Mouse (Mus musculus) MEL (cell line): ENCODE results near the gene Bnip1. TPM values are rescaled to one million over a fixed set of nuclear protein-coding genes. Genes with fewer than 3 reads are reported as not detected.

Experiments used
- DNase-seq: peaks from one replicate; pipeline ENCODE4 v3.0.0; 2011; ENCODE audit warnings: low read depth, low spot score
- H3K27ac ChIP-seq: 2 replicates; pipeline ENCODE4 v1.5.1; 2012; ENCODE audit warnings: low read depth, mild to moderate bottlenecking, control low read depth, low read length, moderate library complexity; ENCODE audit not compliant: control insufficient read depth
- H3K27me3 ChIP-seq, 2 experiments: fragments of 150-350 bp in 1 of 2; sonication (generic) in 1 of 2; 2 replicates each; pipeline ENCODE4 v1.6.1; 2012; ENCODE audit warnings: low read length in 2 of 2, mild to moderate bottlenecking in 2 of 2, improper control_type of control experiment in 1 of 2, moderate library complexity in 1 of 2; ENCODE audit not compliant: insufficient read depth in 2 of 2, control insufficient read depth in 1 of 2
- H3K36me3 ChIP-seq, 2 experiments: 2 replicates each; pipeline ENCODE4 v1.6.1; 2012 to 2014; ENCODE audit warnings: low read length in 2 of 2, improper control_type of control experiment in 1 of 2, inconsistent platforms in 1 of 2, mild to moderate bottlenecking in 1 of 2; ENCODE audit not compliant: insufficient read depth in 2 of 2, control insufficient read depth in 1 of 2
- H3K4me1 ChIP-seq, 2 experiments: fragments of 150-350 bp in 1 of 2; sonication (generic) in 1 of 2; 2 replicates each; pipeline ENCODE4 v1.6.1; 2012; ENCODE audit warnings: low read length in 2 of 2, improper control_type of control experiment in 1 of 2, mild to moderate bottlenecking in 1 of 2; ENCODE audit not compliant: insufficient read depth in 2 of 2, control insufficient read depth in 1 of 2
- H3K4me3 ChIP-seq, 2 experiments: fragments of 150-350 bp in 1 of 2; sonication (generic) in 1 of 2; 2 replicates each; pipeline ENCODE4 v1.5.1; 2012; ENCODE audit warnings: low read depth in 2 of 2, low read length in 2 of 2, mild to moderate bottlenecking in 2 of 2, moderate library complexity in 2 of 2, control low read depth in 1 of 2, improper control_type of control experiment in 1 of 2; ENCODE audit not compliant: control insufficient read depth in 1 of 2, insufficient read depth in 1 of 2
- H3K79me2 ChIP-seq: 2 replicates; pipeline ENCODE4 v1.6.1; 2012; ENCODE audit warnings: mild to moderate bottlenecking, low read length, moderate library complexity; ENCODE audit not compliant: control insufficient read depth, poor library complexity, insufficient read depth
- H3K9ac ChIP-seq: 2 replicates; pipeline ENCODE4 v1.6.1; 2012; ENCODE audit warnings: low read depth, mild to moderate bottlenecking, control low read depth, low read length, moderate library complexity; ENCODE audit not compliant: control insufficient read depth, poor library complexity, severe bottlenecking
- H3K9me3 ChIP-seq: fragments of 150-350 bp; sonication (generic); replicated peaks from 2 replicates; pipeline ENCODE4 v1.6.1; 2012; ENCODE audit warnings: mild to moderate bottlenecking, low read length, improper control_type of control experiment, moderate library complexity; ENCODE audit not compliant: insufficient read depth
- BHLHE40 ChIP-seq: IDR thresholded peaks from 2 replicates; pipeline ENCODE4 v1.6.1; 2012; ENCODE audit warnings: low read depth, mild to moderate bottlenecking, inconsistent platforms, low read length, improper control_type of control experiment, borderline replicate concordance
- CHD1 ChIP-seq: IDR thresholded peaks from 2 replicates; pipeline ENCODE4 v1.6.1; 2012; ENCODE audit warnings: low read depth, mild to moderate bottlenecking, inconsistent platforms, low read length, improper control_type of control experiment
- EP300 ChIP-seq, 2 experiments: IDR thresholded peaks; 2 replicates each; pipeline ENCODE4 v1.6.1; 2011; ENCODE audit warnings: improper control_type of control experiment in 2 of 2, low read length in 2 of 2, low read depth in 1 of 2, mild to moderate bottlenecking in 1 of 2
- ETS1 ChIP-seq: IDR thresholded peaks from 2 replicates; pipeline ENCODE4 v1.6.1; 2012; ENCODE audit warnings: low read depth, mild to moderate bottlenecking, inconsistent platforms, low read length, improper control_type of control experiment, moderate library complexity
- GABPA ChIP-seq: IDR thresholded peaks from 2 replicates; pipeline ENCODE4 v1.6.1; 2012; ENCODE audit warnings: low read depth, mild to moderate bottlenecking, inconsistent platforms, low read length, improper control_type of control experiment, moderate library complexity
- GATA1 ChIP-seq: IDR thresholded peaks from 2 replicates; pipeline ENCODE4 v1.6.1; 2011; ENCODE audit warnings: low read depth, low read length, improper control_type of control experiment
- MAX ChIP-seq: IDR thresholded peaks from 2 replicates; pipeline ENCODE4 v1.6.1; 2011; ENCODE audit warnings: low read length, improper control_type of control experiment
- MEF2A ChIP-seq: IDR thresholded peaks from 2 replicates; pipeline ENCODE4 v1.6.1; 2014; ENCODE audit warnings: low read depth, mild to moderate bottlenecking, inconsistent platforms, low read length, improper control_type of control experiment; ENCODE audit not compliant: poor library complexity, insufficient replicate concordance, severe bottlenecking; ENCODE audit errors: extremely low read depth
- MXI1 ChIP-seq: IDR thresholded peaks from 2 replicates; pipeline ENCODE4 v1.6.1; 2011; ENCODE audit warnings: mild to moderate bottlenecking, low read depth, low read length, improper control_type of control experiment
- MYB ChIP-seq: IDR thresholded peaks from 2 replicates; pipeline ENCODE4 v1.6.1; 2011; ENCODE audit warnings: mild to moderate bottlenecking, low read depth, low read length, improper control_type of control experiment
- MYC ChIP-seq: IDR thresholded peaks from 2 replicates; pipeline ENCODE4 v1.6.1; 2011; ENCODE audit warnings: low read depth, mild to moderate bottlenecking, low read length, improper control_type of control experiment, moderate library complexity
- POLR2AphosphoS2 ChIP-seq: IDR thresholded peaks from 2 replicates; pipeline ENCODE4 v1.6.1; 2011; ENCODE audit warnings: low read length, improper control_type of control experiment
- RCOR1 ChIP-seq: IDR thresholded peaks from 2 replicates; pipeline ENCODE4 v1.6.1; 2012; ENCODE audit warnings: low read depth, mild to moderate bottlenecking, inconsistent platforms, low read length, improper control_type of control experiment
- SIN3A ChIP-seq: IDR thresholded peaks from 2 replicates; pipeline ENCODE4 v1.6.1; 2012; ENCODE audit warnings: low read length, improper control_type of control experiment, inconsistent platforms
- TAL1 ChIP-seq: IDR thresholded peaks from 2 replicates; pipeline ENCODE4 v1.6.1; 2012; ENCODE audit warnings: mild to moderate bottlenecking, inconsistent platforms, low read length, moderate library complexity, mixed read lengths
- TCF12 ChIP-seq: IDR thresholded peaks from 2 replicates; pipeline ENCODE4 v1.6.1; 2014; ENCODE audit warnings: low read depth, mild to moderate bottlenecking, inconsistent platforms, low read length, improper control_type of control experiment, moderate library complexity
- UBTF ChIP-seq: IDR thresholded peaks from 2 replicates; pipeline ENCODE4 v1.6.1; 2012; ENCODE audit warnings: low read depth, mild to moderate bottlenecking, inconsistent platforms, low read length, improper control_type of control experiment, moderate library complexity, borderline replicate concordance; ENCODE audit not compliant: insufficient read depth
- USF1 ChIP-seq: IDR thresholded peaks from 2 replicates; pipeline ENCODE4 v1.6.1; 2014; ENCODE audit warnings: low read depth, mild to moderate bottlenecking, inconsistent platforms, low read length, improper control_type of control experiment, moderate library complexity
- USF2 ChIP-seq, 2 experiments: IDR thresholded peaks; 2 replicates each; pipeline ENCODE4 v1.6.1; 2011 to 2012; ENCODE audit warnings: improper control_type of control experiment in 2 of 2, low read length in 2 of 2, borderline replicate concordance in 1 of 2, inconsistent platforms in 1 of 2, low read depth in 1 of 2, mild to moderate bottlenecking in 1 of 2; ENCODE audit not compliant: insufficient read depth in 1 of 2
- ZMIZ1 ChIP-seq: IDR thresholded peaks from 2 replicates; pipeline ENCODE4 v1.6.1; 2012; ENCODE audit warnings: low read depth, mild to moderate bottlenecking, inconsistent platforms, low read length, improper control_type of control experiment, moderate library complexity
- ZNF384 ChIP-seq: IDR thresholded peaks from 2 replicates; pipeline ENCODE4 v1.6.1; 2012; ENCODE audit warnings: low read depth, mild to moderate bottlenecking, inconsistent platforms, low read length, improper control_type of control experiment
- polyA plus RNA-seq, 2 experiments: library from polyadenylated mRNA; stranded (reverse) in 1 of 2; unstranded in 1 of 2; fragments of >175 nt in 1 of 2; fragments of >200 nt in 1 of 2; gene quantifications; 2 replicates each; pipeline versions ENCODE4 v1.2.1 to v1.2.4; 2012; ENCODE audit warnings: low replicate concordance in 2 of 2, low read depth in 1 of 2; ENCODE audit not compliant: insufficient read length in 2 of 2, insufficient read depth in 1 of 2, missing spikeins in 1 of 2
- total RNA-seq: library from RNA; depleted of rRNA; stranded (reverse); fragments of 300-350 nt; gene quantifications from 2 replicates; pipeline ENCODE4 v1.2.3, GENCODE M21; 2012

The Bnip1 gene
- total and polyA plus RNA-seq, 3 experiments, result 44.1 to 44.2 TPM; not detected in 1

DNA sequence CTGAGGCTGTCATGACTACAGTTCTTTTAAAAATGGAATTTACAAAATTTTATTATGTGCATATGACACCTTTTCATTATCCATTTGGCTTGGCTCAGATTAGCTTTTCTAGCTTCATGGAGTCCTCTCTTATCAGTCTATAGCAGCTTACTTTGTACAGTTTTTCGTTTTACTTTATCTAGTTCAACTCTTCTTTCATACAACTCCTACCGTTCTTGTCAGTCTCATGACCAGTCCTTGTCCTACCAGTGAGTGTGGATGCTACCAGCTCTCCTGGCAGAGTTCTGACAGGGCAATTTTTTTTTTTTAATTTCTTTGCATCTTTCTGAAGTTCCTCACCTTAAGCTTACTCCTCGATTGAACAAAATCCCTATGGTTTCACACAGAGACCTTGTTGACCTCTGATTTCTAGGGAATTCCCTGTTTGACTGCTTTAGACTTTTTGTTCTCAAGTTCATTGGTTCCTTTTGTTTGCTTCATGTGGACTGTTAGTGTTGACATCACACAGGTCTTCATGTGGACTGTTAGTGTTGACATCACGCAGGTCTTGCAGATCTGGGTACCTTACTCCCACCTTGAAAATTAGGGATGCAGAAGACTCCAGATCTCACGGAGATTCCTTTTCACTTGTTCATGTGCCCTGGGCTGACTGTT lies 13.6 kb upstream of the Bnip1 start:
- H3K79me2 ChIP-seq, result no peaks in the 10 kb centered on the region
- peaks cover 28 to 30% of the 10 kb centered on the region in 2 experiments for H3K4me1 ChIP-seq
- H3K36me3 ChIP-seq, result peaks cover 0 to 38% of the 10 kb centered on the region in 2 experiments; a peak in 2 of 4 replicates
- peak overlapping the region; percentile 94 for H3K27ac ChIP-seq
- no peak for TF ChIP-seq MAX
- peak; percentile 95 for TF ChIP-seq TCF12
- TF ChIP-seq MYC, result 0 out of 2 replicates have a peak, but pooled peaks have one; percentile 43
- TF ChIP-seq MYB, result peak; percentile 94
- peak; percentile 96 for TF ChIP-seq ZNF384
- TF ChIP-seq USF1, result peak; percentile 78
- TF ChIP-seq SIN3A, result peak; percentile 80
- peak; percentile 92; the same call in 1 of the 2 replicates for TF ChIP-seq CHD1
- no peak for TF ChIP-seq GABPA
- peak; percentile 96 for TF ChIP-seq GATA1
- TF ChIP-seq ZMIZ1, result peak; percentile 55; the same call in 1 of the 2 replicates
- peak; percentile 92 for TF ChIP-seq TAL1
- TF ChIP-seq UBTF, result 0 out of 2 replicates have a peak, but pooled peaks have one; percentile 31
- TF ChIP-seq MEF2A, result no peak
- peak; percentile 77 for TF ChIP-seq RCOR1
- no peak for TF ChIP-seq USF2 (IDR thresholded peaks at IDR 0.05; ENCODE audit: borderline replicate concordance in 1 of 2, insufficient read depth in 1 of 2, low read depth in 1 of 2, low read length in 2 of 2)
- TF ChIP-seq POLR2AphosphoS2, result peak; percentile 36; the same call in 1 of the 2 replicates
- peak; percentile 36; the same call in 1 of the 2 replicates for TF ChIP-seq MXI1
- TF ChIP-seq ETS1, result peak; percentile 82
- TF ChIP-seq BHLHE40, result 0 out of 2 replicates have a peak, but pooled peaks have one; percentile 10
- peak; percentile 97 to 98 for TF ChIP-seq EP300 (IDR thresholded peaks at IDR 0.05; ENCODE audit: low read depth in 1 of 2, low read length in 2 of 2)
- no peak overlapping the region for H3K4me3 ChIP-seq
- DNase-seq, result peak; percentile 85
- H3K9ac ChIP-seq, result peak overlapping the region; percentile 25
- no peaks in the 10 kb centered on the region for H3K9me3 ChIP-seq
- H3K27me3 ChIP-seq, result no peaks in the 10 kb centered on the region
